In genomic region chr11:117357916-117358639, GRCm38 (mm10) we compare ENCODE assay signal across 8 mouse cellular contexts.
A peak's percentile ranks its signal among the peaks of the same experiment; 100 is the strongest.
DNase-seq lines count a peak whose midpoint lies in the region; ATAC-seq and TF ChIP-seq lines count a peak whose summit lies in the region.

No protein-coding gene starts in this region.

- peak; percentile 93 to 100 (median 100) for TF ChIP-seq CTCF in MEL (IDR thresholded peaks at IDR 0.05 in 2 of 3, conservative IDR thresholded peaks at IDR 0.05 in 1 of 3; ENCODE audit: control insufficient read depth in 1 of 3, insufficient read depth in 1 of 3, low read depth in 2 of 3, low read length in 3 of 3, poor library complexity in 1 of 3, severe bottlenecking in 1 of 3)
- peak; percentile 100 for TF ChIP-seq CTCF in forebrain, postnatal 0 days (IDR thresholded peaks at IDR 0.05; ENCODE audit: low read depth)

- H3K79me2 ChIP-seq in MEL (ENCODE audit: control insufficient read depth, insufficient read depth, low read length, poor library complexity) = no peaks in the 10 kb centered on the region

- no peak overlapping the region for H3K27ac ChIP-seq in MEL (ENCODE audit: control insufficient read depth, low read depth, low read length)
- no peak overlapping the region for H3K27ac ChIP-seq in forebrain, postnatal 0 days (ENCODE audit: low read depth, low read length)
- H3K27ac ChIP-seq in hindbrain, embryonic 10.5 days = no peak overlapping the region; the same call in 1 of the 2 replicates
- no peak overlapping the region for H3K27ac ChIP-seq in lung, embryonic 15.5 days

- H3K4me1 ChIP-seq in MEL (ENCODE audit: control insufficient read depth in 1 of 2, insufficient read depth in 2 of 2, low read length in 2 of 2) = no peaks in the 10 kb centered on the region
- no peaks in the 10 kb centered on the region for H3K4me1 ChIP-seq in forebrain, postnatal 0 days (ENCODE audit: insufficient read depth)
- H3K4me1 ChIP-seq in hindbrain, embryonic 10.5 days (replicated peaks) = peaks cover 12% of the 10 kb centered on the region; the same call in 1 of the 2 replicates
- H3K4me1 ChIP-seq in lung, embryonic 15.5 days = peaks cover 10% of the 10 kb centered on the region; the same call in 1 of the 2 replicates

- no peaks in the 10 kb centered on the region for H3K9me3 ChIP-seq in MEL (replicated peaks; ENCODE audit: insufficient read depth, low read length)
- H3K9me3 ChIP-seq in forebrain, postnatal 0 days (ENCODE audit: low read length) = no peaks in the 10 kb centered on the region
- H3K9me3 ChIP-seq in hindbrain, embryonic 10.5 days = no peaks in the 10 kb centered on the region
- no peaks in the 10 kb centered on the region for H3K9me3 ChIP-seq in lung, embryonic 15.5 days

- no peak overlapping the region for H3K4me2 ChIP-seq in forebrain, postnatal 0 days (ENCODE audit: low read depth)
- H3K4me2 ChIP-seq in lung, embryonic 15.5 days = no peak overlapping the region

- peak; percentile 99 for TF ChIP-seq RAD21 in MEL (IDR thresholded peaks at IDR 0.05; ENCODE audit: low read depth, low read length)

- DNase-seq in MEL (ENCODE audit: low read depth, low spot score) = peak; percentile 97
- peak; percentile 89 to 93 for DNase-seq in cerebellum, adult 18-20 months
- DNase-seq in forebrain, postnatal 0 days = peak; percentile 98
- DNase-seq in hindbrain, embryonic 10.5 days (ENCODE audit: low spot score) = peak; percentile 95
- peak; percentile 97 for DNase-seq in layer of hippocampus, adult 9-10 months (ENCODE audit: low spot score)
- peak; percentile 94 for DNase-seq in ovary, postnatal 14 days (ENCODE audit: low spot score)
- peak; percentile 90 to 99 for DNase-seq in thymus, postnatal 10 days (ENCODE audit: low spot score in 2 of 2)

- peaks cover 0 to 1% of the 10 kb centered on the region in 2 experiments; a peak in 2 of 4 replicates for H3K36me3 ChIP-seq in MEL (ENCODE audit: control insufficient read depth in 1 of 2, insufficient read depth in 2 of 2, low read length in 2 of 2)
- H3K36me3 ChIP-seq in forebrain, postnatal 0 days (ENCODE audit: insufficient read depth) = peaks cover 75% of the 10 kb centered on the region
- H3K36me3 ChIP-seq in hindbrain, embryonic 10.5 days = peaks cover 97% of the 10 kb centered on the region
- H3K36me3 ChIP-seq in lung, embryonic 15.5 days = peaks cover 90% of the 10 kb centered on the region

- no peak for TF ChIP-seq POLR2A in MEL (IDR thresholded peaks at IDR 0.05; ENCODE audit: control insufficient read depth in 1 of 2, insufficient read depth in 1 of 2, low read depth in 1 of 2, low read length in 2 of 2, poor library complexity in 1 of 2)

- H3K9ac ChIP-seq in MEL (ENCODE audit: control insufficient read depth, low read depth, low read length, poor library complexity, severe bottlenecking) = no peak overlapping the region
- no peak overlapping the region for H3K9ac ChIP-seq in forebrain, postnatal 0 days
- H3K9ac ChIP-seq in lung, embryonic 15.5 days = no peak overlapping the region

- peak in 1 of 2 experiments; percentile 33; a peak in 2 of 4 replicates for TF ChIP-seq EP300 in MEL (IDR thresholded peaks at IDR 0.05; ENCODE audit: low read depth in 1 of 2, low read length in 2 of 2)

- H3K27me3 ChIP-seq in MEL (ENCODE audit: control insufficient read depth in 1 of 2, insufficient read depth in 2 of 2, low read length in 2 of 2) = no peaks in the 10 kb centered on the region
- H3K27me3 ChIP-seq in forebrain, postnatal 0 days (ENCODE audit: insufficient read depth, low read length) = no peaks in the 10 kb centered on the region
- no peaks in the 10 kb centered on the region for H3K27me3 ChIP-seq in hindbrain, embryonic 10.5 days (ENCODE audit: insufficient read depth, poor library complexity, severe bottlenecking)
- no peaks in the 10 kb centered on the region for H3K27me3 ChIP-seq in lung, embryonic 15.5 days

- H3K4me3 ChIP-seq in MEL (ENCODE audit: control insufficient read depth in 1 of 2, insufficient read depth in 1 of 2, low read depth in 2 of 2, low read length in 2 of 2) = no peak overlapping the region
- no peak overlapping the region for H3K4me3 ChIP-seq in forebrain, postnatal 0 days (ENCODE audit: low read depth, low read length)
- no peak overlapping the region for H3K4me3 ChIP-seq in hindbrain, embryonic 10.5 days
- no peak overlapping the region for H3K4me3 ChIP-seq in lung, embryonic 15.5 days

- ATAC-seq in forebrain, postnatal 0 days = peak; percentile 94
- ATAC-seq in lung, embryonic 15.5 days (ENCODE audit: borderline replicate concordance, extremely low read depth, low FRiP score, low TSS enrichment) = peak; percentile 53; the same call in 1 of the 2 replicates

- 32% methylated on average over 8 of the region's 8 CpGs for WGBS in forebrain, postnatal 0 days
- WGBS in hindbrain, embryonic 10.5 days = 34% methylated on average over 8 of the region's 8 CpGs
- whole genome bisulfite sequencing in lung, embryonic 15.5 days = 39% methylated on average over 8 of the region's 8 CpGs

TF ChIP-seq in MEL, 35 proteins besides CTCF, POLR2A, EP300 and RAD21:
- no peak for TF ChIP-seq UBTF (IDR thresholded peaks at IDR 0.05; ENCODE audit: borderline replicate concordance, insufficient read depth, low read depth, low read length)
- peak; percentile 82 for TF ChIP-seq MYC (IDR thresholded peaks at IDR 0.05; ENCODE audit: low read depth, low read length)
- TF ChIP-seq ZC3H11A (IDR thresholded peaks at IDR 0.05; ENCODE audit: low read depth, low read length) = peak; percentile 99
- TF ChIP-seq NRF1 (IDR thresholded peaks at IDR 0.05; ENCODE audit: insufficient read depth, low read depth, low read length, poor library complexity, severe bottlenecking) = no peak
- TF ChIP-seq ELF1 (IDR thresholded peaks at IDR 0.05; ENCODE audit: low read depth, low read length) = peak; percentile 34; the same call in 1 of the 2 replicates
- no peak for TF ChIP-seq CHD1 (IDR thresholded peaks at IDR 0.05; ENCODE audit: low read depth, low read length)
- TF ChIP-seq ZMIZ1 (IDR thresholded peaks at IDR 0.05; ENCODE audit: low read depth, low read length) = peak; percentile 50; the same call in 1 of the 2 replicates
- 0 out of 2 replicates have a peak, but pooled peaks have one; percentile 11 for TF ChIP-seq USF1 (IDR thresholded peaks at IDR 0.05; ENCODE audit: low read depth, low read length)
- TF ChIP-seq GATA1 (IDR thresholded peaks at IDR 0.05; ENCODE audit: low read depth, low read length) = 0 out of 2 replicates have a peak, but pooled peaks have one; percentile 7
- peak; percentile 11; the same call in 1 of the 2 replicates for TF ChIP-seq HCFC1 (IDR thresholded peaks at IDR 0.05; ENCODE audit: low read depth, low read length)
- peak; percentile 86; the same call in 1 of the 2 replicates for TF ChIP-seq MAZ (IDR thresholded peaks at IDR 0.05; ENCODE audit: low read depth, low read length)
- no peak for TF ChIP-seq MEF2A (IDR thresholded peaks at IDR 0.05; ENCODE audit: extremely low read depth, insufficient replicate concordance, low read depth, low read length, poor library complexity, severe bottlenecking)
- TF ChIP-seq MAX (IDR thresholded peaks at IDR 0.05; ENCODE audit: low read length) = 0 out of 2 replicates have a peak, but pooled peaks have one; percentile 28
- no peak for TF ChIP-seq POLR2AphosphoS5 (IDR thresholded peaks at IDR 0.05; ENCODE audit: borderline replicate concordance, low read depth, low read length)
- peak; percentile 42; the same call in 1 of the 2 replicates for TF ChIP-seq TBP (IDR thresholded peaks at IDR 0.05; ENCODE audit: low read depth, low read length)
- TF ChIP-seq SIN3A (IDR thresholded peaks at IDR 0.05; ENCODE audit: low read length) = peak; percentile 81
- TF ChIP-seq JUND (IDR thresholded peaks at IDR 0.05; ENCODE audit: low read depth, low read length) = peak; percentile 57; the same call in 1 of the 2 replicates
- TF ChIP-seq RCOR1 (IDR thresholded peaks at IDR 0.05; ENCODE audit: low read depth, low read length) = no peak
- TF ChIP-seq ETS1 (IDR thresholded peaks at IDR 0.05; ENCODE audit: low read depth, low read length) = no peak
- TF ChIP-seq MXI1 (IDR thresholded peaks at IDR 0.05; ENCODE audit: low read depth, low read length) = peak; percentile 40; the same call in 1 of the 2 replicates
- 0 out of 2 replicates have a peak, but pooled peaks have one; percentile 20 for TF ChIP-seq TCF12 (IDR thresholded peaks at IDR 0.05; ENCODE audit: low read depth, low read length)
- TF ChIP-seq BHLHE40 (IDR thresholded peaks at IDR 0.05; ENCODE audit: borderline replicate concordance, low read depth, low read length) = peak; percentile 65; the same call in 1 of the 2 replicates
- no peak for TF ChIP-seq MYB (IDR thresholded peaks at IDR 0.05; ENCODE audit: low read depth, low read length)
- peak; percentile 100 for TF ChIP-seq SMC3 (IDR thresholded peaks at IDR 0.05; ENCODE audit: low read depth, low read length)
